ENCODE assay signal across 8 mouse cellular contexts in the genomic region with DNA sequence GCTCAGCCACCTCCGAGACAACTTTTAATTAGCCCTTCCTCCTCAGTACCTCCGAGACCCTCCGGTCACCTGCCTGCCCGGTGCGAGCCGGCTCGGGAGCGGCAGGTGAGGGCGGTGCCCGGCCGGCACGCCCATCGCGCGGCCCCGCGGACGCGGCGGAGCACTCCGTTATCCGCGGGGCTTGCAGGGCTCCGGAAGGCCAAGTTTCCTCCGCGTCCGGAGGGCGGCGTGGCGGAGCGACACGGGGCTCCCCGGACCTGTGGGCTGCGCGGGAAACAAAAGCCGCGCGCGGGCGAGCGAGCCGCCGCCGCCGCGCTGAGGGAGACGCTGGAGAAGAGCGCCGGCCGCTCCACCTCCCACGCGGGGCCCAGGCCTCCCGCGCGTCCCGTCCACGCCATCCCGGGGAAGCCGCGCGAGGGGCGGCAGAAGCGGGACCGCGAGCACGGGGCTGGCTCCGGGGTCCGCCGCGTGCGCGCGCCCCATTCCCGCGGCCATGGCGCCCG. TPM values are rescaled to one million over a fixed set of nuclear protein-coding genes. Genes with fewer than 3 reads are reported as not detected.
DNase-seq lines count a peak whose midpoint lies in the region; ATAC-seq and TF ChIP-seq lines count a peak whose summit lies in the region.

No protein-coding gene starts in this region.

- peak; percentile 32 for ATAC-seq in heart, embryonic 15.5 days (replicated peaks; ENCODE audit: insufficient number of reproducible peaks, insufficient read depth, low FRiP score, low read depth)
- peak; percentile 50 for ATAC-seq in kidney, postnatal 0 days (replicated peaks; ENCODE audit: low FRiP score, low read depth)
- ATAC-seq in lung, embryonic 16.5 days (ENCODE audit: low read depth) = peak; percentile 53
- peak; percentile 60 for ATAC-seq in neural tube, embryonic 15.5 days (ENCODE audit: low FRiP score)

- peak overlapping the region; percentile 94 for H3K4me3 ChIP-seq in embryonic facial prominence, embryonic 10.5 days
- peak overlapping the region; percentile 74 for H3K4me3 ChIP-seq in heart, embryonic 15.5 days
- H3K4me3 ChIP-seq in kidney, postnatal 0 days (replicated peaks; ENCODE audit: low read depth, low read length) = peak overlapping the region; percentile 90
- H3K4me3 ChIP-seq in lung, embryonic 16.5 days (ENCODE audit: low read length) = peak overlapping the region; percentile 92
- H3K4me3 ChIP-seq in neural tube, embryonic 15.5 days (replicated peaks) = peak overlapping the region; percentile 95

- H3K36me3 ChIP-seq in embryonic facial prominence, embryonic 10.5 days (replicated peaks) = peaks cover 7% of the 10 kb centered on the region
- H3K36me3 ChIP-seq in heart, embryonic 15.5 days = no peaks in the 10 kb centered on the region
- no peaks in the 10 kb centered on the region for H3K36me3 ChIP-seq in kidney, postnatal 0 days (ENCODE audit: insufficient read depth, low read length)
- H3K36me3 ChIP-seq in lung, embryonic 16.5 days (ENCODE audit: control insufficient read depth, insufficient read depth, low read length) = no peaks in the 10 kb centered on the region; the same call in 1 of the 2 replicates
- no peaks in the 10 kb centered on the region for H3K36me3 ChIP-seq in neural tube, embryonic 15.5 days

- TF ChIP-seq CTCF in kidney, postnatal 0 days (IDR thresholded peaks at IDR 0.05; ENCODE audit: low read depth) = no peak

- no peaks in the 10 kb centered on the region for H3K9me3 ChIP-seq in embryonic facial prominence, embryonic 10.5 days
- no peaks in the 10 kb centered on the region for H3K9me3 ChIP-seq in heart, embryonic 15.5 days (replicated peaks)
- no peaks in the 10 kb centered on the region for H3K9me3 ChIP-seq in kidney, postnatal 0 days (replicated peaks; ENCODE audit: low read length)
- no peaks in the 10 kb centered on the region for H3K9me3 ChIP-seq in lung, embryonic 16.5 days (ENCODE audit: control insufficient read depth, low read length)
- no peaks in the 10 kb centered on the region for H3K9me3 ChIP-seq in neural tube, embryonic 15.5 days (replicated peaks)

- peak overlapping the region; percentile 85 for H3K4me2 ChIP-seq in heart, embryonic 15.5 days
- peak overlapping the region; percentile 70 for H3K4me2 ChIP-seq in kidney, postnatal 0 days (ENCODE audit: low read length)
- H3K4me2 ChIP-seq in lung, embryonic 16.5 days (ENCODE audit: low read depth, low read length) = peak overlapping the region; percentile 64
- peak overlapping the region; percentile 83 for H3K4me2 ChIP-seq in neural tube, embryonic 15.5 days

- H3K27me3 ChIP-seq in embryonic facial prominence, embryonic 10.5 days (replicated peaks; ENCODE audit: low read depth, poor library complexity, severe bottlenecking) = no peaks in the 10 kb centered on the region
- H3K27me3 ChIP-seq in heart, embryonic 15.5 days = no peaks in the 10 kb centered on the region
- no peaks in the 10 kb centered on the region for H3K27me3 ChIP-seq in kidney, postnatal 0 days (ENCODE audit: insufficient read depth, low read length)
- no peaks in the 10 kb centered on the region for H3K27me3 ChIP-seq in lung, embryonic 16.5 days (ENCODE audit: control insufficient read depth, insufficient read depth, low read depth, low read length)
- H3K27me3 ChIP-seq in neural tube, embryonic 15.5 days (replicated peaks) = no peaks in the 10 kb centered on the region

- peak; percentile 51 to 57 for DNase-seq in B cell, adult 2 months
- DNase-seq in Muller cell, postnatal 12 days (ENCODE audit: inconsistent ontology term) = peak; percentile 69
- DNase-seq in embryonic facial prominence, embryonic 10.5 days (ENCODE audit: low spot score) = peak; percentile 71
- DNase-seq in kidney, postnatal 0 days (ENCODE audit: low spot score) = peak; percentile 37
- peak; percentile 72 to 79 for DNase-seq in thymus, postnatal 36 days

- WGBS in embryonic facial prominence, embryonic 10.5 days = under 1% methylated on average over 75 of the region's 77 CpGs
- WGBS in heart, embryonic 15.5 days = under 1% methylated on average over 76 of the region's 77 CpGs
- under 1% methylated on average over 56 of the region's 77 CpGs for WGBS in kidney, postnatal 0 days
- under 1% methylated on average over 49 of the region's 77 CpGs for WGBS in lung, embryonic 16.5 days
- WGBS in neural tube, embryonic 15.5 days = under 1% methylated on average over 74 of the region's 77 CpGs

- H3K9ac ChIP-seq in heart, embryonic 15.5 days = peak overlapping the region; percentile 71
- H3K9ac ChIP-seq in kidney, postnatal 0 days (ENCODE audit: low read depth, low read length) = peak overlapping the region; percentile 90
- peak overlapping the region; percentile 81 for H3K9ac ChIP-seq in lung, embryonic 16.5 days (ENCODE audit: low read length)
- H3K9ac ChIP-seq in neural tube, embryonic 15.5 days (replicated peaks) = peak overlapping the region; percentile 71

- peaks cover 38% of the 10 kb centered on the region for H3K4me1 ChIP-seq in embryonic facial prominence, embryonic 10.5 days
- peaks cover 12% of the 10 kb centered on the region for H3K4me1 ChIP-seq in heart, embryonic 15.5 days (replicated peaks)
- H3K4me1 ChIP-seq in kidney, postnatal 0 days (replicated peaks; ENCODE audit: insufficient read depth, low read length) = no peaks in the 10 kb centered on the region
- H3K4me1 ChIP-seq in lung, embryonic 16.5 days (replicated peaks; ENCODE audit: control insufficient read depth, insufficient read depth, low read length) = peaks cover 10% of the 10 kb centered on the region; the same call in 1 of the 2 replicates
- H3K4me1 ChIP-seq in neural tube, embryonic 15.5 days = peaks cover 12% of the 10 kb centered on the region

- peak overlapping the region; percentile 94 for H3K27ac ChIP-seq in embryonic facial prominence, embryonic 10.5 days (replicated peaks)
- peak overlapping the region; percentile 80 for H3K27ac ChIP-seq in heart, embryonic 15.5 days
- peak overlapping the region; percentile 95 for H3K27ac ChIP-seq in kidney, postnatal 0 days
- peak overlapping the region; percentile 83 for H3K27ac ChIP-seq in lung, embryonic 16.5 days (ENCODE audit: low read length)
- H3K27ac ChIP-seq in neural tube, embryonic 15.5 days (replicated peaks) = peak overlapping the region; percentile 85

RNA-seq across cellular contexts. Expression of gene Fkbp5, which starts 31.8 kb away (rescaled TPM):
- polyA plus RNA-seq in embryonic facial prominence, embryonic 10.5 days (2016; fragmentation: Nextera tagmentation; extraction: Ambion mirVana) = 32.0 and 32.8 TPM in 2 replicates
- polyA plus RNA-seq in heart, embryonic 15.5 days (2015; fragmentation: Nextera tagmentation; extraction: Ambion mirVana) = 16.2 and 33.9 TPM in 2 replicates
- 16.2 and 20.4 TPM in 2 replicates for polyA plus RNA-seq in kidney, postnatal 0 days (2015; fragmentation: Nextera tagmentation; extraction: Ambion mirVana)
- 38.5 and 43.8 TPM in 2 replicates for polyA plus RNA-seq in lung, embryonic 16.5 days (2015; fragmentation: Nextera tagmentation; extraction: Ambion mirVana)
- 27.2 and 51.1 TPM in 2 replicates for polyA plus RNA-seq in neural tube, embryonic 15.5 days (2015; fragmentation: Nextera tagmentation; extraction: Ambion mirVana)

RNA-seq across cellular contexts. Expression of gene Armc12, which starts 45.1 kb away (rescaled TPM):
- not detected in 2 replicates for polyA plus RNA-seq in embryonic facial prominence, embryonic 10.5 days (2016; fragmentation: Nextera tagmentation; extraction: Ambion mirVana)
- not detected in 2 replicates for polyA plus RNA-seq in heart, embryonic 15.5 days (2015; fragmentation: Nextera tagmentation; extraction: Ambion mirVana)
- polyA plus RNA-seq in kidney, postnatal 0 days (2015; fragmentation: Nextera tagmentation; extraction: Ambion mirVana) = not detected in 2 replicates
- not detected in 2 replicates for polyA plus RNA-seq in lung, embryonic 16.5 days (2015; fragmentation: Nextera tagmentation; extraction: Ambion mirVana)
- not detected in 2 replicates for polyA plus RNA-seq in neural tube, embryonic 15.5 days (2015; fragmentation: Nextera tagmentation; extraction: Ambion mirVana)

Comparison
In these comparisons a context has a peak if more than half of its experiments do, and no peak if none do; other contexts are left out.
1. Peak in every context shown above with its lines: DNase-seq, ATAC-seq, H3K4me3 ChIP-seq and H3K27ac ChIP-seq.